Mouse (Mus musculus) lung, embryonic 16.5 days (tissue): ENCODE data around the gene Ddx21. TPM values are rescaled to one million over a fixed set of nuclear protein-coding genes. Genes with fewer than 3 reads are reported as not detected.

Experiments used
- ATAC-seq: fragments of 200-750 bp; cut with Nextera tagmentation; 2 replicates; pipeline ENCODE4 v1.8.0; 2017; ENCODE audit warnings: low read depth, mild to moderate bottlenecking, moderate library complexity
- H3K27ac ChIP-seq: fragments of 300-500 bp; sonication (generic); 2 replicates; pipeline ENCODE4 v1.5.1; 2014; ENCODE audit warnings: mild to moderate bottlenecking, control low read depth, low read length
- H3K27me3 ChIP-seq: fragments of 300-500 bp; sonication (generic); 2 replicates; pipeline ENCODE4 v1.6.1; 2014; ENCODE audit warnings: low read depth, low read length, mixed read lengths; ENCODE audit not compliant: control insufficient read depth, insufficient read depth
- H3K36me3 ChIP-seq: fragments of 300-500 bp; sonication (generic); 2 replicates; pipeline ENCODE4 v1.6.1; 2014; ENCODE audit warnings: low read length; ENCODE audit not compliant: control insufficient read depth, insufficient read depth
- H3K4me1 ChIP-seq: fragments of 300-500 bp; sonication (generic); replicated peaks from 2 replicates; pipeline ENCODE4 v1.6.1; 2014; ENCODE audit warnings: low read length, mixed read lengths; ENCODE audit not compliant: control insufficient read depth, insufficient read depth
- H3K4me2 ChIP-seq: fragments of 300-500 bp; sonication (generic); 2 replicates; pipeline ENCODE4 v1.6.1; 2014; ENCODE audit warnings: low read depth, low read length, control low read depth
- H3K4me3 ChIP-seq: fragments of 300-500 bp; sonication (generic); 2 replicates; pipeline ENCODE4 v1.5.1; 2014; ENCODE audit warnings: mild to moderate bottlenecking, low read length, control low read depth
- H3K9ac ChIP-seq: fragments of 300-500 bp; sonication (generic); 2 replicates; pipeline ENCODE4 v1.6.1; 2014; ENCODE audit warnings: low read length, control low read depth
- H3K9me3 ChIP-seq: fragments of 300-500 bp; sonication (generic); 2 replicates; pipeline ENCODE4 v1.6.1; 2016; ENCODE audit warnings: low read length; ENCODE audit not compliant: control insufficient read depth
- WGBS: fragments of 180-500 bp; shearing (Covaris S2); extraction: QIAGEN DNeasy Blood & Tissue Kit; methylation state at CpG from one replicate; pipeline ENCODE4 v1.1.7; 2014; 5-methylcytosine and 5-hydroxymethylcytosine counted together
- polyA plus RNA-seq: library from polyadenylated mRNA; unstranded; fragments of >200 nt; fragmentation: Nextera tagmentation; extraction: Ambion mirVana; gene quantifications from 2 replicates; pipeline ENCODE4 v1.2.1, GENCODE M21; 2015

Ddx21 gene
- polyA plus RNA-seq, 1 experiment from 2014 or later: 17.4 TPM

GRCm38 (mm10) chr10:62577673-62578337 is 24.3 kb downstream of the Ddx21 start:
- Histone ChIP-seq H3K9ac (peak overlapping the region; percentile 78), H3K9me3 (no peaks in the 10 kb centered on the region), H3K4me2 (peak overlapping the region; percentile 77), H3K27me3 (no peaks in the 10 kb centered on the region), H3K4me1 (peaks cover 14% of the 10 kb centered on the region), H3K27ac (peak overlapping the region; percentile 45), H3K4me3 (peak overlapping the region; percentile 80), H3K36me3 (peaks cover 21% of the 10 kb centered on the region)
- WGBS: under 1% methylated on average over 54 of the region's 54 CpGs
- ATAC-seq: peak; percentile 81

- Histone ChIP-seq H3K27me3 (no peaks in the 10 kb centered on the region), H3K27ac (no peak overlapping the region), H3K4me1 (peaks cover 14% of the 10 kb centered on the region), H3K36me3 (peaks cover 12% of the 10 kb centered on the region), H3K4me2 (no peak overlapping the region), H3K4me3 (no peak overlapping the region), H3K9ac (no peak overlapping the region), H3K9me3 (no peaks in the 10 kb centered on the region)
- no peak for ATAC-seq
- 91% methylated on average over 13 of the region's 13 CpGs for WGBS
Measured at GRCm38 (mm10) chr10:62575001-62575400, 27.1 kb downstream of the Ddx21 start.

GRCm38 (mm10) chr10:62570126-62570871 is 31.8 kb downstream of the Ddx21 start:
- Histone ChIP-seq H3K9me3 (no peaks in the 10 kb centered on the region), H3K4me2 (no peak overlapping the region), H3K9ac (no peak overlapping the region), H3K27ac (no peak overlapping the region), H3K4me3 (no peak overlapping the region), H3K36me3 (peaks cover 42% of the 10 kb centered on the region), H3K27me3 (no peaks in the 10 kb centered on the region), H3K4me1 (no peaks in the 10 kb centered on the region)
- 85% methylated on average over 7 of the region's 7 CpGs for WGBS
- no peak for ATAC-seq

- no peaks in the 10 kb centered on the region for H3K4me1 ChIP-seq
- H3K9me3 ChIP-seq: no peaks in the 10 kb centered on the region
- H3K36me3 ChIP-seq: peaks cover 43% of the 10 kb centered on the region
- 86% methylated on average over 4 of the region's 4 CpGs for WGBS
- ATAC-seq: no peak
- H3K4me3 ChIP-seq: no peak overlapping the region
- H3K4me2 ChIP-seq: no peak overlapping the region
- H3K27ac ChIP-seq: no peak overlapping the region
- no peak overlapping the region for H3K9ac ChIP-seq
- no peaks in the 10 kb centered on the region for H3K27me3 ChIP-seq
Measured at GRCm38 (mm10) chr10:62568861-62569260, 33.2 kb downstream of the Ddx21 start.

GRCm38 (mm10) chr10:62557736-62558135 is 44.3 kb downstream of the Ddx21 start:
- Histone ChIP-seq H3K27ac (no peak overlapping the region), H3K4me1 (no peaks in the 10 kb centered on the region), H3K27me3 (no peaks in the 10 kb centered on the region), H3K36me3 (peaks cover 20% of the 10 kb centered on the region), H3K9me3 (no peaks in the 10 kb centered on the region), H3K4me3 (no peak overlapping the region), H3K4me2 (no peak overlapping the region), H3K9ac (no peak overlapping the region)
- ATAC-seq: no peak
- 86% methylated on average over 1 of the region's 1 CpGs for WGBS

GRCm38 (mm10) chr10:62556558-62556901 is 45.6 kb downstream of the Ddx21 start:
- H3K36me3 ChIP-seq: peaks cover 16% of the 10 kb centered on the region
- no peak overlapping the region for H3K4me2 ChIP-seq
- H3K4me1 ChIP-seq: no peaks in the 10 kb centered on the region
- H3K9me3 ChIP-seq: no peaks in the 10 kb centered on the region
- H3K27ac ChIP-seq: no peak overlapping the region
- no peaks in the 10 kb centered on the region for H3K27me3 ChIP-seq
- ATAC-seq: no peak
- no peak overlapping the region for H3K4me3 ChIP-seq
- no peak overlapping the region for H3K9ac ChIP-seq
- 85% methylated on average over 6 of the region's 6 CpGs for WGBS

GRCm38 (mm10) chr10:62555705-62556557 is 46.1 kb downstream of the Ddx21 start:
- no peak overlapping the region for H3K4me2 ChIP-seq
- no peak overlapping the region for H3K4me3 ChIP-seq
- H3K36me3 ChIP-seq: peaks cover 16% of the 10 kb centered on the region
- H3K4me1 ChIP-seq: no peaks in the 10 kb centered on the region
- no peak overlapping the region for H3K9ac ChIP-seq
- no peaks in the 10 kb centered on the region for H3K27me3 ChIP-seq
- H3K9me3 ChIP-seq: no peaks in the 10 kb centered on the region
- no peak overlapping the region for H3K27ac ChIP-seq
- ATAC-seq: no peak
- 66% methylated on average over 11 of the region's 11 CpGs for WGBS

- no peaks in the 10 kb centered on the region for H3K4me1 ChIP-seq
- no peak overlapping the region for H3K27ac ChIP-seq
- WGBS: 60% methylated on average over 12 of the region's 12 CpGs
- ATAC-seq: no peak
- H3K4me2 ChIP-seq: no peak overlapping the region
- H3K36me3 ChIP-seq: peaks cover 5% of the 10 kb centered on the region; the same call in 1 of the 2 replicates
- H3K27me3 ChIP-seq: no peaks in the 10 kb centered on the region
- no peak overlapping the region for H3K4me3 ChIP-seq
- no peak overlapping the region for H3K9ac ChIP-seq
- no peaks in the 10 kb centered on the region for H3K9me3 ChIP-seq
Measured at GRCm38 (mm10) chr10:62553611-62554091, 48.4 kb downstream of the Ddx21 start.

GRCm38 (mm10) chr10:62550787-62551300 is 51.2 kb downstream of the Ddx21 start:
- Histone ChIP-seq H3K4me3 (no peak overlapping the region), H3K4me1 (no peaks in the 10 kb centered on the region), H3K36me3 (no peaks in the 10 kb centered on the region), H3K27ac (no peak overlapping the region), H3K27me3 (no peaks in the 10 kb centered on the region), H3K9ac (no peak overlapping the region), H3K4me2 (no peak overlapping the region), H3K9me3 (no peaks in the 10 kb centered on the region)
- WGBS: 67% methylated on average over 7 of the region's 7 CpGs
- no peak for ATAC-seq
